Mouse (Mus musculus) embryonic facial prominence, embryonic 15.5 days (tissue): Measurements from ENCODE around the gene Duxbl1. TPM values are rescaled to one million over a fixed set of nuclear protein-coding genes. Genes with fewer than 3 reads are reported as not detected.
"Not testable (repeated sequence)": the region's sequence is repeated elsewhere in the genome, so short reads cannot be mapped to it uniquely, and the experiment has no call there.

Experiments
- ATAC-seq: fragments of 200-750 bp; cut with Nextera tagmentation; 2 replicates; pipeline ENCODE4 v1.8.0; 2017; ENCODE audit warnings: low read depth, moderate TSS enrichment; ENCODE audit not compliant: insufficient number of reproducible peaks, low FRiP score, low TSS enrichment
- H3K27ac ChIP-seq: fragments of 300-500 bp; sonication (generic); replicated peaks from 2 replicates; pipeline ENCODE4 v1.5.1; 2015; ENCODE audit warnings: mild to moderate bottlenecking, inconsistent platforms
- H3K27me3 ChIP-seq: fragments of 300-500 bp; sonication (generic); 2 replicates; pipeline ENCODE4 v1.6.1; 2015; ENCODE audit warnings: inconsistent platforms
- H3K36me3 ChIP-seq: fragments of 300-500 bp; sonication (generic); 2 replicates; pipeline ENCODE4 v1.6.1; 2015; ENCODE audit warnings: mild to moderate bottlenecking, inconsistent platforms
- H3K4me1 ChIP-seq: fragments of 300-500 bp; sonication (generic); 2 replicates; pipeline ENCODE4 v1.6.1; 2015; ENCODE audit warnings: inconsistent platforms
- H3K4me2 ChIP-seq: fragments of 300-500 bp; sonication (generic); replicated peaks from 2 replicates; pipeline ENCODE4 v1.6.1; 2015; ENCODE audit warnings: mild to moderate bottlenecking, inconsistent platforms
- H3K4me3 ChIP-seq: fragments of 300-500 bp; sonication (generic); replicated peaks from 2 replicates; pipeline ENCODE4 v1.5.1; 2015; ENCODE audit warnings: mild to moderate bottlenecking, inconsistent platforms
- H3K9ac ChIP-seq: fragments of 300-500 bp; sonication (generic); 2 replicates; pipeline ENCODE4 v1.6.1; 2015; ENCODE audit warnings: inconsistent platforms
- H3K9me3 ChIP-seq: fragments of 300-500 bp; sonication (generic); replicated peaks from 2 replicates; pipeline ENCODE4 v1.6.1; 2016; ENCODE audit warnings: inconsistent platforms
- WGBS: fragments of 180-500 bp; shearing (Covaris S2); methylation state at CpG from one replicate; pipeline ENCODE4 v1.1.7; 2015; 5-methylcytosine and 5-hydroxymethylcytosine counted together
- polyA plus RNA-seq: library from polyadenylated mRNA; unstranded; fragments of >200 nt; fragmentation: Nextera tagmentation; extraction: Ambion mirVana; gene quantifications from 2 replicates; pipeline ENCODE4 v1.2.1, GENCODE M21; 2015

Duxbl1 gene
- 1.00 and 2.8 TPM in 2 replicates for polyA plus RNA-seq

DNA sequence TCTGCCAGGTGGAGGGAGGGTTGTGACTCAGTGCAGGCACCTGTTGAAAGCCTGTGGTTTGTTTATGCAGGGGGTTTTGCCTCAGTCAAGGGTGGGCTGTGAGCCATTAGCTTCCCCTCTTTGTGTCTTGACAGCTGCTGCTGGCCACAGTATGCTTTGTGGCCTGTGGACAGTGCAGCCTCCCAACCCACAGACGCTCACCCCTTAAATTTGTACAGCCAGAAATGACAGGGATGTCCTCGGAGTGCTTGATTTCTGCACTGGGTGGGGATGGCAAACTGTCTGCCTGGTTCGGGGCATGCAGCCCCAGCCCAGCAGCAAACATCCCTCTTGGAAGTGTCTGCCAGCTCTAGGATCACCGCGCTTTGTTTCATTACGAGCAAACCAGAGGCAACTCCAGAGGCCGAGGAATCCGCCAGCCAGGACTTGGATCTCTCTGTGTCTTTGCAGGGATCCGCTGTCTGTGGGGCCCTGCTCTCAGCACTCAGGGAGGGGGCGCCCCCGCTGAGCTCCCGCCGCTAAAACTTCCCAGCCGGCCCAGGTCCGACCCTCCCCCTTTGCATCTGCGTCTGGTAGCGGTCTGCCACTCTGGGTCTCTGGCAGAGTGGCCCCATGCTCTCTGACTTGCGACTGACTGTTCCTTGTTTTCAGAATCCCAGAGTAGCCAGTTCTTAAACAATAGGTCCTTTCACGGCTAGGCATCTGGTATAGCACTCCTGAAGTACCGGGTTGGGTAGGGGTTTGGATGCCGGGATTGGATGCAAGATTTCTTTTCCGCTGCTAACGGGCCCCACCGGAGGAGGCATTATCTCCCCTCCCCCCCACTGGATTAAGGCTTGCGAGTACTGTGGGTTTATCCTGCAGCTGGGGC is at the start of gene Duxbl1:
Gene Duxbl1, plus strand, starts transcription at position 207 of the 871 bp plus-strand sequence.
- not testable (repeated sequence) for H3K9me3 ChIP-seq, H3K9ac ChIP-seq, H3K36me3 ChIP-seq, H3K27me3 ChIP-seq, H3K4me1 ChIP-seq
- Histone ChIP-seq H3K27ac (peak within 1 kb of the TSS; percentile 83), H3K4me3 (peak within 1 kb of the TSS; percentile 28), H3K4me2 (peak within 1 kb of the TSS; percentile 36; the same call in 1 of the 2 replicates)
- WGBS, result no CpG with 5 or more reads among the region's 25 CpGs
- ATAC-seq, result peak; percentile 79

DNA sequence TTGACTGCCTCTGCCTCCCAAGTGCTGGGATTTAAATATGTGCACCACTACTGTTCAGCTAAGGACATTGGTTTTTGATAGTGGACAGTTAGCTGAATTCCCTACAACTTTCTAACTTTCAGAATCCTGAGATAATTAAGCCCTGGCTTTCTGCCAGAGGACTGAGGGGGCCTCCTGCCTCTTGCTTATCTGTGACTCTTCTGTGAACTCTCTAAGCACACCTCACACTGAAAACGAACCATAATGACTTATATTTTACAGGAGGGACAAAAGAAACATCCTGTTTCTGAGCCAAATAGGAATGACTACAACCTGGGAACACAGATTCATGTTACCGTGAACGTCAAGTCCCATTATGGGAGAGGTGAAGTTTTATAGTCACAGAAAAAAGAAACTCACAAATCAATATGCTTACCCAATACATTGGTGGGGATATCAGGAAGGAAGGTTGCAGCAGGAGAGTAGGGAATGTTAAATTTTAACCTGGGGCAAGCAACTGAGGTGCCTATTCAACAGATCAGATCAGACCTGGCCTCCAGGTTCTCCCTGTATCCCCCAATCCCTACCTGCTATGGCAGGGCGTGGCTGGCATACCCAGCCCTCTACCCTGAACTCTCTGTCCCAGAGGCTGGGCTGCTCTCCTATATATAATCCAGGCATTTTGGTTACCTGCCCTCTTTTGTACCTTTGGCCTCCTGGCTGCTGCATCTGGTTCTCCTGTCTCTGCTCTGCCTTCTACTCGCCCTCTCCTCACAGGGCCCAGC is 41.3 kb upstream of the Duxbl1 start:
- H3K27ac ChIP-seq, H3K4me2 ChIP-seq, H3K27me3 ChIP-seq, H3K36me3 ChIP-seq, H3K4me1 ChIP-seq, H3K4me3 ChIP-seq, ATAC-seq, H3K9me3 ChIP-seq, H3K9ac ChIP-seq: not testable (repeated sequence)
- WGBS, result no CpG with 5 or more reads among the region's 5 CpGs

GRCm38 (mm10) chr14:25938004-25938403 is 40.4 kb upstream of the Duxbl1 start, which contains the start of gene Cphx1:
Cphx1 (plus strand) TSS chr14:25938304.
- not testable (repeated sequence) for H3K4me1 ChIP-seq, H3K9ac ChIP-seq, H3K4me3 ChIP-seq, H3K9me3 ChIP-seq, H3K27ac ChIP-seq, H3K4me2 ChIP-seq, H3K27me3 ChIP-seq, H3K36me3 ChIP-seq, ATAC-seq
- WGBS, result no CpG with 5 or more reads among the region's 8 CpGs

- H3K4me1 ChIP-seq, H3K27ac ChIP-seq, H3K27me3 ChIP-seq, H3K9ac ChIP-seq, H3K36me3 ChIP-seq, ATAC-seq, H3K4me2 ChIP-seq, H3K4me3 ChIP-seq, H3K9me3 ChIP-seq: not testable (repeated sequence)
- no CpG with 5 or more reads among the region's 3 CpGs for WGBS
Measured at GRCm38 (mm10) chr14:25957861-25958260, 20.5 kb upstream of the Duxbl1 start.

DNA sequence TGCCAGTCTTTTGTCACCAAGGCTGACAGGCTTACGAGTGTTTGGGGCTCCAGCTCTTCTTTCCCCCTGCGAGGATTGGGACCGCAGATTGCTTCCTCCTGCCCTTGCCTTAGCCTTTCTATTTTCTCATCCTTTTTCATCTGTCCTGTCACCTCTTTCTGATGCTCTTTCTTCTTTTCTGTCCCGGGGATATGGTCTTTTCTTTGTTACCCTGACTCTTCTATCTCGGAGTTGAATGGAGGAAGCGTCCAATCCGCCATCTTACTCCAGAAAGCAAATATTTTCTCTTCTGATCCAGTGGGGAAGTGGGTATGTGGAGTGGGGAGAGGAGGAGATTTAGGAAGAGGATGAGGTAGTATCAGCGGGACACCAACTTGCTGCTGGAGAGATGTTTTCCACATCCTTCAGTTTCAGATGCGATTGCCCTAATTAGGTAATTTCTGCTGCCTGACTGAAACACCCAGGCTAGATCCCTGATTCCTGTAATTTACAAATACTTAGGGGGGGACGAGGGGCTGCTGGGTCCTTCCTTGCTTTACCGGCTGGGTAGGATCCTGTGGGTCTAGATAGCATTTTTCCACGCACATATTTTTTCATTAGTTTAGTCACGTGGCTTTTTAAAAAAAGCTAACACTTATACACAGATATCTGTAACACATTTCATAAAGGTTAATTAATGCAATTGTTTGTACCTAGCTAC is 1.0 kb downstream of the Duxbl1 start:
- H3K27me3 ChIP-seq, H3K4me1 ChIP-seq, H3K9me3 ChIP-seq, H3K36me3 ChIP-seq, H3K9ac ChIP-seq, ATAC-seq: not testable (repeated sequence)
- Histone ChIP-seq H3K27ac (peak overlapping the region; percentile 83), H3K4me2 (peak overlapping the region; percentile 36; the same call in 1 of the 2 replicates), H3K4me3 (peak overlapping the region; percentile 28)
- 2% methylated on average over 8 of the region's 13 CpGs for WGBS

- H3K27ac ChIP-seq, H3K4me2 ChIP-seq, ATAC-seq, H3K4me3 ChIP-seq, H3K9me3 ChIP-seq, H3K27me3 ChIP-seq, H3K9ac ChIP-seq, H3K36me3 ChIP-seq, H3K4me1 ChIP-seq: not testable (repeated sequence)
- 61% methylated on average over 5 of the region's 9 CpGs for WGBS
Measured at GRCm38 (mm10) chr14:25981880-25982279, 3.5 kb downstream of the Duxbl1 start.

DNA sequence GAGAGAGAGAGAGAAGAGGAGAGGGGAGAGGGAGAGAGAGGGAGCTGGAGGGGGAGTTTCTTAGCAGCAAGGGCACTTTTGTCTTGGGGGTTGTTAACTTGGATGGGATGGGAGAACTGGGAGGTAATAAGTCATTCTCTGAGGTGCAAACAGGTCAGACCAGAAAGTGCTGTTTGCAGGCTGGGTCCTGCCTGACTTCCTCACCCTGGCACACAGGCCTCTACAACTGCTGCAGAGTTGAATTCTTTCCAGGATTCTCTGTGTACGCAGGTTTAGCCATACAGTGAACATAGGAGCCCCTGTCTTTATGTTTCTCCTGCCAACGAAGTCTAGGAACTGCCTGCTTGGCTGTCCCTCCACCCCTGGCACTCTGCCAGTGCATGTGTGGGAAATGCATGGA is 29.1 kb downstream of the Duxbl1 start:
- H3K27ac ChIP-seq, H3K4me1 ChIP-seq, ATAC-seq, H3K36me3 ChIP-seq, H3K27me3 ChIP-seq, H3K4me2 ChIP-seq, H3K4me3 ChIP-seq, H3K9ac ChIP-seq, H3K9me3 ChIP-seq: not testable (repeated sequence)
- WGBS, result no CpG with 5 or more reads among the region's 2 CpGs

- not testable (repeated sequence) for H3K27ac ChIP-seq, H3K4me1 ChIP-seq, H3K4me2 ChIP-seq, H3K9me3 ChIP-seq, ATAC-seq, H3K9ac ChIP-seq, H3K27me3 ChIP-seq, H3K4me3 ChIP-seq, H3K36me3 ChIP-seq
- WGBS, result no CpG with 5 or more reads among the region's 7 CpGs
Measured at GRCm38 (mm10) chr14:26016414-26016813, 38.0 kb downstream of the Duxbl1 start.

GRCm38 (mm10) chr14:26021555-26021954 is 43.2 kb downstream of the Duxbl1 start:
- not testable (repeated sequence) for H3K27ac ChIP-seq, H3K4me3 ChIP-seq, H3K4me1 ChIP-seq, ATAC-seq, H3K27me3 ChIP-seq, H3K9me3 ChIP-seq, H3K9ac ChIP-seq, H3K4me2 ChIP-seq, H3K36me3 ChIP-seq
- no CpG with 5 or more reads among the region's 9 CpGs for WGBS

- not testable (repeated sequence) for H3K9ac ChIP-seq, H3K27me3 ChIP-seq, ATAC-seq, H3K4me2 ChIP-seq, H3K27ac ChIP-seq, H3K4me1 ChIP-seq, H3K9me3 ChIP-seq, H3K4me3 ChIP-seq, H3K36me3 ChIP-seq
- WGBS, result no CpG with 5 or more reads among the region's 6 CpGs
Measured at GRCm38 (mm10) chr14:26022831-26023230, 44.5 kb downstream of the Duxbl1 start.

DNA sequence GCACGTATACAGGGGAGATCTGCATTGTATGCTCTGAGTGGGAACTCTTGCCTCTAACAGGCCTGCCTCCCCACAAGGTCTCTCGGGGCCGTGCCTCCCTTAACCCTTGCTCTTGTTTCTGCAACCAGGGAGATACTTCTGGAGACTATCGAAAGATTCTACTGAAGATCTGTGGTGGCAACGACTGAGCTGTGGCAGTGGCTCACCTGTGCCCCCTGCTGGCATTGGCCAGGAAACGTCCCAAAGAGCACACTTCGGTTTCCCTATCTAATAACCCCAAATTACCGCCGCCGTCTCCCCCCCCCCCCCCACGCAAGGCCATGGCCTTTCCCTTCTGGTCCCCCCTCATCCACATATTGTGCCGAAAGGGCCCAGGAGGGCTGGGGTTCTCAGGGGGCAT is 47.3 kb downstream of the Duxbl1 start:
- H3K4me2 ChIP-seq, H3K4me1 ChIP-seq: not testable (repeated sequence)
- no CpG with 5 or more reads among the region's 12 CpGs for WGBS

More for the DNA sequence above, 47.3 kb downstream of the Duxbl1 start:
- ATAC-seq, H3K27ac ChIP-seq, H3K9me3 ChIP-seq, H3K36me3 ChIP-seq, H3K27me3 ChIP-seq, H3K9ac ChIP-seq, H3K4me3 ChIP-seq: not testable (repeated sequence)
